Mouse (Mus musculus): ENCODE measurements around the gene Acta1. TPM values are rescaled to one million over a fixed set of nuclear protein-coding genes. Genes with fewer than 3 reads are reported as not detected.

The Acta1 gene
- polyA plus RNA-seq, 2 experiments from 2014 or later, result 0.48 TPM; not detected in 1

DNA sequence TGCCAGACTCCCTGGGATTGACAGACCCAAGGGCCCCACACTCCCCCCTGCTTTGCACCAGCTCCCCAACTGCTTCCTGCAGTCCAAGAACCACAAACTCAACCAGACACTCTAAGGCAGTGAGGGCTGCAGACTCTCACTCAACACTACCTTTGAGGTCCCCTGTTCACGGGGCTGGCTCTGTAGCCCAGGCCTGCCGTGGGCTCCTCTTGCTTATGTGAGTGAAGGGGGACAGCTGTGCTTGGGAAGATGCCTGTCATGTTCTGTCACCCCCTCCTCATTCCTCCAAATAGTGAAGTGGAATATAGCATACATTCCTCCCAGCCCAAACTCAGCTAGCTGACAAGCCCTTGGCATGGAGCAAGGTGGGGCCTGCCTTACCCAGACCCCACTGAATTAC lies 12.1 kb downstream of the Acta1 start:
- no peak for ATAC-seq

DNA sequence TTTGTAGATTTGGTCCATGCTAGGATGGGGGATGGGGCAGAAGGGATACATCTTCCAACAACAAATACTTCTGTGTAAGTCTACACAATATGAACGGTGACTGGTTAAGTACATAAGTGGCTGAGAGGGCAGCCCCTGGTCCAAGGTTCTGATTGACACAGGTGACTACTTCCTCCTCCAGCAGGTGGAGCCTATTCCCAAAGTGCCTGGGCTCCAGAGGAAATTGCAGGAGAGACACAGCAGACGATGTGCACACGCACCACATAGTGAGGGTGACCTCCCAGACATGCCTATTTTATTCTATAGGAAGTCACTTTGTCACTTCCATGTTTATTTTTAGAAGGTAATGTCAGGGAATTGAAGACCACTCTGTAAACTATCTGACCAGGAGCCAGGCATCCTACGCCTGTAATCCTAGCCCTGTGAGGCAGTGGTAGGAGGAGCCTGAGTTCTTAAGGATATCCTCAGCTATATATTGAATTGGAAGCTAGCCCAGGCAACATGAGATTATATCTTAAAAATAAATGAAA lies 13.7 kb downstream of the Acta1 start:
- no peak for ATAC-seq

DNA sequence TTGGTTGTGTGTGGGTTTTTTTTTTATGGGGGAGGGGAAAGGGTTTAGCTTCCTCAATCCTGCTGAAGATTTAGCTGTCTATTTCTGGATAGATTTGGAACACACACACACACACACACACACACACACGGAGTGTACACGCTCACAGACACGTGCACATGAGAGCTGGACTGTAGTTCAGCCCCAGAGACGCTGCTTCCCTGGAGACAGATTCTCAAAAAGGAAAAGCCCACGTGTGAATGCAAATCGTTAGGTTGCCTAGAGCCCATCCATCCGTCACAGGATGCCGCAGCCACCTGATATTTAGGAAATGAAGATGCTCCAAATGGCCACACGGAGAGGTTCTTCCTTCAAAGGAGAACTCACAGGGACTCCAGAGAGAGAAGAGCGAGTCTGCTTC lies 14.3 kb downstream of the Acta1 start:
- ATAC-seq, result no peak

DNA sequence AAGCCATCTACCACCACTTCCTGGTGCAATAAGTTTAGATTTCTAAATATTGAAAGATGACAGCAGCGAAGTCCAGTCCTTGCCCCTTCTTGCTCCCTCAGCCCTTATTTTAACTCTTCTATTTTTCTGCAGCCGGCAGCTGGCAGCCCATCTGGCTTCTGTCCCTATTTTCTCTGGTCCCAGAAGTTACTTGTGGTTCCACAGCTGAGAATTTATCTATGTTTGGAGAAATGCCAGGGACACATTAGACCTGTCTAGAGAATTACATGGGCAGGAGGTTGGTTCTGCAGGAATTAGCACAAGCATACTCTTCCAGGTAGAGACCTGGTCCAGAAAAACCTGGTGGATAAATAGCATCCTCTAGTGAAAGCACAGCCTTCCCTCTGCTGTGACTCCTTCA lies 16.7 kb downstream of the Acta1 start:
- ATAC-seq, result no peak

DNA sequence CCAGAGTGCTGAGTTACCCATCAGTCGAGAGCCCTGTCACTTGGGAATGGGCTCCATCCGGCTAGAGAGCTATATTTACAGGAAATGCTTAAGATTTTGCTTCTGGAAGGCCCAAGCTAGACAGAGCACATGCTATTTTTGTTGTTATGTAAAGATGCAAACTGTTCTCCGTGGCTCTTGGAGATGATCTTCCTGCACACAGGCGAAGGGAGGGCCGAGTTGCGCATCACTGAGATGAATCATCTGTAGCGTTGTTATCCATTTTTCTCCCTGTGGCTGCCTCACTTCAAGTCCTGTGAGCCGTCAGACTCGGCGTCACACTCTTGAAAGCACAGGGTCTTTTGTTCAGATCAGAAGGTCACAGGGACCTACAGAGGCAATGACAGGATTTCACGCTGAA lies 20.2 kb downstream of the Acta1 start:
- no peak for ATAC-seq

DNA sequence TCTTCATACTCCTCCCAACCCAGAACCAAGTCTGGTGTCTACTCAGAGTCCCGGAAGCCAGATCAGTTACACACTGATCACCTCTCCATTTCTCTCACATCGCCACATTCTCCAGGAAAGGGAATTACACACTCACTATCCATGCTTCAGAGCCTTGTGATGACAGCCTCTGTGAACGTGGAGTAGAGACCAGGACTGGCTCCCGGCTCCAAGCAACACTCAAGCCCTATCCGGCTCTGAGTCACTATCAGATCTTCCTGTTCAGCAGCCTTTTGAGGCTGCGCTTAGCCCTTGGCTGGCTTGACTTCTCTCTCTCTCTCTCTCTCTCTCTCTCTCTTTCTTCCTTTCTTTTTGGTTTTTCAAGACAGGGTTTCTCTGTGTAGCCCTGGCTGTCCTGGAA lies 21.2 kb downstream of the Acta1 start:
- ATAC-seq, result no peak

DNA sequence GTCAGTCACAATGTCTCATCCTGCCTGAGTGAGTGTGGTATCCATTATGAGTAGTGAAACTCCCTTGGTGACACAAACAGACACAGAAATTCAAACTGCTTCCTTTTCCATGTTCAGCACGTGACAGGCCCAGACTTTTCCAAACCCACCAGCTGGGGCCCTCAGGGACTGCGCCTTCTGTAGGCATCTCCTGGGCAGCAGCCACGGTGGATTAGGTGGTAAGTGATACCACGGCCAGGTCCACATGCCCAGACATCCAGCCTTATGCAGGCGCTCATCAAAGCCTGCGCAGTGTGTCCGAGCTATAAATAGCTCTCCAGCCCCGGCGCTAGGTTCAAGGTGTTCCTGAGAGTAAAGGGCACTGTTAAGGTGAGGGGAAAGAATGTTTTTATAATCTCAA lies 22.5 kb downstream of the Acta1 start:
- ATAC-seq, result no peak

DNA sequence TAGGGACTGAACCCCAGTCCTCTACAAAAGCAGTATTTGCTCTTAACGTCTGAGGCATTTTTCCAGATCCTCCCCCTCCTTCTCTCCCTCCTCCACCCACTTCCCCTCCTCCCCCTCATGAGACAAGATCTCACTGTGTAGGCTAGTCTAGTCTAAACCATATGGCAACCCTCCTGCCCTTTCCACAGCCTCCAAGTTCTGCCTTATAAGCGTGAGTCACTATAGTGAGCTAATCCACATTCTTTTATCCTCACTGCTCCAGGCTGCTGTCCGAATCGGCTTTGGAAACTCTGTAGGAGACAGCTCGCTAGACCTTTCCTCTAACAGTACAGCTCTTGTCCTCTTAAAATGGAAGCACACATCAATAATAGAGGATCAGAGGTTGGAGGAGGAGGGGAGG lies 27.6 kb downstream of the Acta1 start:
- ATAC-seq, result no peak

DNA sequence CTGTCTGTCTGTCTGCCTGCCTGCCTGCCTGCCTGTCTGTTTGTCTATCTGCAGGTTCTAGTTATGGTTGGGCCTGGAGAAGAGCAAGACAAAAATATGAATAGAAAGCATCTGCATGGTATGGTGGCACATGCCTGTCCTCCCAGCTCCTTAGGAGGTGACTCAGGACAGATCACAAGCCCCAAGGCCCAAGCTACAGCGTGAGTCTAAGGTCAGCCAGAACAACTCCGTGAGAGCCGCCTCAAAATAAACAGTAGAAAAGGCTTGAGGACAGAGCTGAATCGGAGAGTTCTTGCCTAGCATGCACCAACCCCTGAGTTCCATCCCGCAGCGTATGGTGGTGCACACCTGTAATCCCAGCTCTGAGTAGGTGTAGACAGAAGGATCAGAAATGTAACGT lies 28.8 kb downstream of the Acta1 start:
- no peak for ATAC-seq

DNA sequence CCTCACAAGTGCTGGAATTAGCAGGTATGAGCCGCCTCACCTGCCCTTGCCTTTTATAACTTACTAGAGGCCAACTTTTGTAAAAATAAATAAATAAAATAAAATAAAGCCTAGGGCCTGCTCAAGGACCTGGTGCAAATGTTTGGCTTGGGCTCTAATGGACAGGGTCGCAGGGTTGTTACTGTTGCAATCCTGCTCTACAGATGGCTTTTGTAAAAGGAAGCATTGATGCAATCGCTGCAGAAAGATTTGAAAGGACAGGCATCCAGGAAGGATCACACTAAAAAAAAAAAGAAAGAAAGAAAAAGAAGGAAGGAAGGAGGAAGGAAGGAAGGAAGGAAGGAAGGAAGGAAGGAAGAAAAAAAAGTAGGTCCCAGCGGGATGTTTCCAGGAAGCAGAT lies 34.2 kb downstream of the Acta1 start:
- no peak for ATAC-seq

DNA sequence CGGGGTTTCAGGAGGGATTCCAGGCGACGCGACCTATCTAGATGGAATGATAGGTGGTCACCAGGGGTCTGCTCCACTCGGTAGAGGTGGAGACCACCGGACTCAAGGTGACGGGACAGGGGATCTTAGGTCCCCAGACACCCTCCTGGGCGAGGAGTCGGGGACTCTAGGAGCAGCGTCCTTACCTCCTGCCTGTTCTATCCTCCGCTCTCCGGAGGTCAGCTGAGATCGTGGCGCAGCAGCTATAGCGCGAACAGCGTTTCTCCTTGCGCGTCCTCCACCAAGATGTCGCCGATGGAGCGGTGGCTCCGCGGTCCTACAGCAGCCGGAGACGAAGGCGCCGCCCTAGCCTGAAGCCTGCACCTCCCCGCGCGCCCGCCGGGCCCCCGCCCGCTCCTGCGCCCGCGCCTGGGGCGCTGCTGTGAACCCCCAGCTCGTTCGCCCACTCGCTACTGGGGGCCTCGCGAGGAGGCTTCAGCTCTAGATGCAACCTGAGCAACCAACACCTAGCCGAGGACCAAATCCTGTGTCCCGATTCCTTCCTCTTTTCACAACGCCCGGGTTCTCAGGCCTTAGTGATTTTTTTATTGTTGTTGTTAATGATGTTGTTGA lies 34.8 kb downstream of the Acta1 start, which contains the start of gene Ccsap:
Gene Ccsap (minus strand): TSS at position 562 of the 612 bp plus-strand sequence.
- peak; percentile 62 for ATAC-seq

DNA sequence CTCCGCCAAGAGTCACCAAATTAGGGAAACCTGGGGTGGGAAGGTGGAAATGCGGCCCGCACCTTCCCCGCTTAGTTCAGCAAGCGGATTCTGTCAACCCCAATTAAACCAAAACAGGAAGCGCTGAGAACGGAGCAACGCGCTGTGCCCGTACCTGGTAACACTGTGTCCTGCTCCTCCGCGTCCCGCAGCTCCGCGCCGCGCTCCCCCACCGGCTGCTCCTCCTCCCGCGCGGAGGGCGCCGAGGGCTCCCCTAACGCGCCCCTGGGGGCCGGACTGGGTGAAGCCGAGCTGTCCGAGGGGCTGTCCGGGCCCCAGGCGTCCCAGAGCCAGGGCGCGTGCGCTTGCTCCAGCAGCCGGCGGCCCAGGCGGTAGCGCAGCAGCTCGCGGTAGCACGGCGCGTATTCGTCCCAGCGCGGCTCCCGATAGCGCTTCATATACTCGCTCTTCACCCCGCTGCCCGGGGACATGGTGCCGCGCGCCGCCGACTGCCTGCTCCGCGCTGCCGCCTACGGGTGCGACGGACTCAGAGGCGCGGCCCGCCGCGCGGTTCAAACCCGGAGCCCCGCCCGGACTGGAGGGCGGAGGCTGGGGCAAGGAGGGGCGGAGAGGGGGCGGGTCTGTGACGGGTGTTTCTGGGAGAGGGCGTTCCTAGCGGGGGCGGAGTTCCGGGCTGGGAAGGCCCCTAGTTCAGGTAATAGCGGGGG lies 35.5 kb downstream of the Acta1 start:
- ATAC-seq, result peak; percentile 86

DNA sequence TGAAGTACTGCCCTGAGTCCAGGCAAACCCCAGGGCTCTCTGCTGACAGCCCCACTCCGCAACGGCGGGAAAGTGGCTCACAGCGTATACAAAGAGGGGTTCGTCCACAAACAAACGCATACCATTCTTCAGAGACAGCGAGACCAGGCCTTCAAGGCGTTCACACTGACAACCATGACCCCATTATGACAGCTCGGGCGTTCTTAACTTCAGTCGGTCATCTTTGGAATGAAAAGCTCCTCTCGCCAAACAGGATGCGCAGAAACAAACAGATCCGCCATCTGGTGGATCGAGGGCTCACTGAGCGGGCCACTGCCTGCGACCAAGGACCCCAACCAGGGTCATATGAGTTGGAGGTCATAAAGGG lies 36.0 kb downstream of the Acta1 start:
- peak; percentile 8 for ATAC-seq

DNA sequence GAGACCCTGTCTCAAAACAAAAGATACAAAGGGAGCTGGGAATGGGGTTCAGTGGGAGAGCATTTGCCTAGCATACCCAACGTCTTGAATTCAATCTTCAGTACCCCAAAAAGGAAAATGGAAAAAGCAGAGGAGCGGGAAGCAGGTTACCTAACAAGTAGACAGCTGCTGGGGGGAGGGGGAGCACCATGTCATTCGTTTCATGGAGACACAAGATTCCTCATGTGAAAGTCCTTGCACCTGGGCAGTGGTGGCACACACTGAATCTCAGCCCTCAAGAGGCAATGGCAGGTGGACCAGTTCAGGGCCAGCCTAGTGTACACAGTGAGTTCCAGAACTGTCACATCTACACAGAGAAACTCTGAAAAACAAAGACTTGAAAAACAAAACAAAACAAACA lies 37.2 kb downstream of the Acta1 start:
- no peak for ATAC-seq

DNA sequence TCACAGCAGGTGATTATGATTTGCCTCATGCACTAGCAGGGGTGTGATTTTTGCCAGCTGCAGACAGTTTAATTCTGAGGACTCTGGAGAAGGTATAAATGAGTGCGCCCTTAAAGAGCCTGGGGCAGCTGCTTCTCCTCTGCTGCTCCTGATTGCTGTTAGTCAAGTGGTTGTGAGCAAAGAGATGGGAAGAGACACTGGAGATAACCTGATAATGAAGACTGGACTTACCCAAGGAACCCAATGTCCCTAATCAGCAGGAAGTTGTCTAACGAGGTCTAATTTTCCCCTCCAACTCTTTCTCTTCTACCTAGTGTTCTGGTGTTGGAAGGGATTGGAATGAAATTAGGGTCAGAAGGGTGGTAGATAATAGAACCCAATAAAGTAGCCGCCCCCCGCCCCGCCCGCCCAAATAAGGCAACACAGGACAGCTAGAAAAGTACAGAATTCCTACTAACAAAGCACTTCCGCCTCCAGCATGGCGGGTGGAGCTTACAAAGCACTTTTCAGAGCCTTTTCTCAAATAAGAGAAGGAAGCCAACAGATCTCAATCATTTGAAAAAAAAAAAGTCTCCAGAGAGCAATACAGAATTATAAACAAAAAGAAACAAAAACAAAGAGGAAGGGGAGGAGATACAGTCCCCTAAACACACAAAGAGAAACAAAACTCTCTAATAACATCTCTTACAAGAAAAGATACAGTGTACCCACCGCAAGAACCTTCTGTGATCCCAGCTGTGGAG lies 39.6 kb downstream of the Acta1 start:
- no peak for ATAC-seq

DNA sequence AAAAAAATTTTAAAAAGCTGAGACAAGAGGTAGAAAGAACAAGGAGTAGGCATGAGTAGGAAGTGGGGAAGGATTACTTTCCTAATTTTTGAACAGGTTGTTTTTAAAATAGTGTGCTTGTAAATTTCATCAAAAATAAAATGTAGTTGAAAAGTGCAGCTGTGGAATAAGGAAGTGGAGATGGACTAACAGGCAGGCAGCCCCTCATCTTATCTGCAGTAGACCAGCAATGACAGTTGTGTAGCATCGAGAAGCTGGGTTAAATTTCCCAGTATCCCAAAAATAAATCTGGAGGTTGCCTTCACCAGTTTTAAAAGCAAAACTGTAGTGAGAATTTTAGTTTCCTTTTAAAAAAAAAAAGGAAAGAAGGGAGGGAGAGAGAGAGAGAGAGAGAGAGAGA lies 40.3 kb downstream of the Acta1 start:
- ATAC-seq, result no peak

DNA sequence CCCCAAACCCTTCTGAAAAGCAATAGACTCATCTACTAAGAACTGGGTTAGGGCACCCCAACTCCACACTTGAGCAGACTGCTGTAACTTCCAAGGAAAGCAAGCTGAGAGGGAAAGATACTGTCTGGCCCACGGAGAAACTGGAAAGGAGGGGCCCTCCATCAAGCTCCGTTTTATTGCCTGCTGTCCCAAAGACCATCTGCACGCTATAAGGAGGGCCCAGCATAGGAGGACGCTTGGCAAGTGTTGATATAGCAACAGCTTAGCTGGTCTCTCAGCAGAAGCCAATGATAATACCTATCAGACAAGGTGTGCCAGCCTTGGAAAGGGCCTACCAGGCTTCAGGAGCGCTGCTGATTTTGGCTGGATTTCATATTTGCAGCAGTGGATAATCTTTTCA lies 43.0 kb downstream of the Acta1 start:
- no peak for ATAC-seq

DNA sequence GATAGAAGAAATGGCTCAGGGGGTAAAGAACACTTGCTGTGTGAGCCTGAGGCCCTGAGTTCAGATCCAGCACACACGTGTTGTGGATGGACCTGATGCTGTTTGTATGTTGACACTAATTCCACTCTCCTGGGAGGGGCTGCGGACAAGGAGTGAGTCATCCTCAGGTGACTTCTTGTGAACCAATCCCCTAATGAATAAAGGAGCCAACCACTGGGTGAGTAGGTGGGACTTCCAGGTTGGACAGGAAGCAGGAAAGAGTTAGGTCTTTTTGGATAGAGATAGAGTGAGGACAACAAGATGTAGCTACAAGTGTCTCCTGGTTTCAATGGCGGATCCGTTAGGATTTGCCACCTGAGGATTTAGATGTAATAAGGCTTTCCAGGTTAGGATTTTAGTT lies 45.2 kb downstream of the Acta1 start:
- no peak for ATAC-seq

DNA sequence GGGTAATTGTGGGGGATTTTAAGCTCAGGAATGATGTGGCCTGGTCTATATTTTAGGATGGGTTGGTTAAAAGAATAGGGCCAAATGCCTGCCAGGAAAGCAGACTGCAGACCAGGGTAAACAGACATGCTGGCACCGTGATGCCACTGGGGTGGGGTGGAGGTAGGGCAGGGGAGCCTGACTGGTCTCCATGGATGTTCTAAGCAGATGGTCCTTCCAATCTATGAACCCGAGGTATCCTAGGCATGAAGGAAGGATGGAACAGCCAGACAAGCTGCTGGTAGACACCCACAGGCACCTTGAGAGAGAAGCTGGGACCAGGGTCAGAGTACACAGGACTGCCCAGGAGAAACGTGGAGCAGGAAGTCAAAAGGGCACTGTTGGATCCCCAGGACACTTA lies 47.0 kb downstream of the Acta1 start:
- ATAC-seq, result no peak

DNA sequence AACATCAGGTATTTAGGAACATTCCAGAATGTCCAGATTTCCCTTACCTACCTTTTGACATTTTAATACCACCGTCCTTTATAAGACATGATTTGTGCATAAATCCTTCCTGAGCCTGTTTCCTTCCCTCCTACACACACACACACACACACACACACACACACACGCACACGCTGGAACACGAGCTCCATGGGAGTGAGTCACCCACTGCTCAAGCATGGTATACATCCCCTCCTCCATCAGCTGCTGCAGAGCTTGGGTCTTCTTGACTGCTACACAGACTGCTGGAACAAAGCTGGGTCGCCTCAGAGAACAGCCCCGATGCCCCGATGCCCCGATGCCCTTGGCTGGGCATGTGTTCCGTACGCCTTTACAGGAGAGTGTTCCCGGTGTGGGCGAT lies 48.0 kb downstream of the Acta1 start:
- no peak for ATAC-seq

DNA sequence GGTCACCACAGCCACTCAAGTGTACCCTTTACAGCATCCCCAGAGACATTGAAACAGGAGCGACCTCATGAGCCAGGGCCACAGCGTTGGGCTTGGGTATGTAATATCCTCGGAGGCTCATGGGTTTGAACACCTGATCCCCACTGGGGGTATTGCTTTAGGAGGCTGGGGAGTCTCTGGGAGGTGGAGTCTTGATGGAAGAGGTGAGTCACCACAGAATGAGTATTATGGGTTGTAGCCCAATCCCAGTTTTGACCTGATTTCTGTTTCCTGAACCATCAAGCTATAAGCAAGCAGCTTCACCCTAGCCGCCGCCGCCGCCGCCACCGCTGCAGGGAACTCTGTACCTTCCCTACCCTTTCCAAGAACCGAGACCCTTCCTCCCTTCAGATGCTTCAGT lies 48.6 kb downstream of the Acta1 start:
- no peak for ATAC-seq

DNA sequence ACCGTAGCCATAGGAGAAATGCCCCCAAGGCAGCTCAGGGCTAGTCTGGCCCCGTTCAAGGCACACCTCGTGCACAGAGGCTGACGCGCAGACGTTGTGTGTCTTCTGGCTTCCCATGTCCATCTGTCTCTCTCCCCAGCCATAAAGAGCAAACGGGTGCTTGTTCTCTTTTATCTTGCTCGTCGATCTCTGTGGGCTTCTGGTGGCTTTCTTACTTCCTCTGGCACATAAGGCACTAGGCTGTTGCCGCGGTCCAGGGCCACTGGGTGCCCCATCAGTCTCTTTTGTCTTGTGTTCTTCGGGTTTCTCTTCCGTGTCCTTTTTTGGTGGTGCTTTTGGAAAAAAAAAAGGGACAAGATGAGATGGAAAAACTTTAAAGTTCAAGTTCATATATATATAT lies 49.4 kb downstream of the Acta1 start:
- ATAC-seq, result peak; percentile 78

DNA sequence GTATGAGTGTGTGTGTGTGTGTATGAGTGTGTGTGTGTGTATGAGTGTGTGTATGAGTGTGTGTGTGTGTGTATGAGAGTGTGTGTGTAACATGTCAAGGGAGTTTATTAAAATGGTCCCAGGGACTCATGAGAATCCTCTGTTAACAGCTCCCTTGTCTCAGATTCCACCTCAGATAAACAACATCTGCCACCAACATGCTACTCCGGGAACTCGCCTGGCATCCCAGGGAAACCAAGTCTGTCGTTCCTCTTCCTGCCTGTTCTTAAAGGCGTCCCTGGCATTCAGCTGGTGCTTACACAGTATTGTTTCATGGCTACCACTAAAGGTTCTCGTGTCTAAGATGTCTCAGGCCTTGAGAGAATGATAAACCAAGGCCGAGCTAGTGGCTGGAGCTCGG lies 50.2 kb downstream of the Acta1 start:
- ATAC-seq, result no peak

DNA sequence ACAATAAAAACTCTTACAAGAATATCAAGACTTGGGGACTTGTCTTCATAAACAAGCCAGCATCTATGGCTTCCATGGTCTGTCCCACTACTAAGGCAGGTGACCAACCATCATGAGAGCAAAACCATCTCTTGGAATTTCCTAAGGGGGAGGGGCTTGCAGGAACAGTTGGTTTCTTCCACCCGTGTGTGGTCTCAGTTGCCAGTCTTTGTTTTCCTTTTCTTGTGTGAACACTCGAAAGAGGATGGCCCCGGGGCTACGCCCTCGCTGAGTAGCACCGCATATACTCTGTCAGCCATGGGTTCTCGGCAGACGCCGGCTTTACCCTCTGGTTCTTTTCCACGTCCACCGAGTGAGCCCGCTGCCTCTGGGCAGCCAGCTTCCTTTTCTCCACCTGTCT lies 52.5 kb downstream of the Acta1 start:
- ATAC-seq, result no peak
